Mouse (Mus musculus): ENCODE measurements around the gene Alk. TPM values are rescaled to one million over a fixed set of nuclear protein-coding genes. Genes with fewer than 3 reads are reported as not detected.

The Alk gene
- polyA plus RNA-seq, 1 experiment from 2014 or later, result 4.7 TPM

GRCm38 (mm10) chr17:72600806-72601205, 3.6 kb downstream of the Alk start:
- ATAC-seq, result no peak
- Histone ChIP-seq H3K9ac (replicated peaks; ENCODE audit: low read depth, low read length) (no peak overlapping the region), H3K4me1 (replicated peaks; ENCODE audit: control insufficient read depth, insufficient read depth, low read length) (peaks cover 27% of the 10 kb centered on the region), H3K27me3 (replicated peaks; ENCODE audit: control insufficient read depth, insufficient read depth, low read length) (peaks cover 13% of the 10 kb centered on the region; the same call in 1 of the 2 replicates), H3K4me3 (replicated peaks; ENCODE audit: low read length) (no peak overlapping the region), H3K4me2 (ENCODE audit: low read length) (no peak overlapping the region), H3K36me3 (ENCODE audit: control insufficient read depth, insufficient read depth) (no peaks in the 10 kb centered on the region), H3K9me3 (ENCODE audit: control insufficient read depth, low read length) (no peaks in the 10 kb centered on the region), H3K27ac (ENCODE audit: low read length) (no peak overlapping the region)
- 84% methylated on average over 5 of the region's 5 CpGs for WGBS

- H3K4me3 ChIP-seq (replicated peaks; ENCODE audit: low read length), result no peak overlapping the region
- no peaks in the 10 kb centered on the region for H3K36me3 ChIP-seq (ENCODE audit: control insufficient read depth, insufficient read depth)
- WGBS, result 97% methylated on average over 3 of the region's 3 CpGs
- no peak overlapping the region for H3K27ac ChIP-seq (ENCODE audit: low read length)
- ATAC-seq, result no peak
- no peak overlapping the region for H3K9ac ChIP-seq (replicated peaks; ENCODE audit: low read depth, low read length)
- H3K9me3 ChIP-seq (ENCODE audit: control insufficient read depth, low read length), result no peaks in the 10 kb centered on the region
- no peaks in the 10 kb centered on the region for H3K27me3 ChIP-seq (replicated peaks; ENCODE audit: control insufficient read depth, insufficient read depth, low read length)
- no peaks in the 10 kb centered on the region for H3K4me1 ChIP-seq (replicated peaks; ENCODE audit: control insufficient read depth, insufficient read depth, low read length)
- no peak overlapping the region for H3K4me2 ChIP-seq (ENCODE audit: low read length)
Measured at GRCm38 (mm10) chr17:72587671-72588070, 16.8 kb downstream of the Alk start.

- Histone ChIP-seq H3K9ac (replicated peaks; ENCODE audit: low read depth, low read length) (no peak overlapping the region), H3K4me3 (replicated peaks; ENCODE audit: low read length) (no peak overlapping the region), H3K9me3 (ENCODE audit: control insufficient read depth, low read length) (no peaks in the 10 kb centered on the region), H3K4me2 (ENCODE audit: low read length) (no peak overlapping the region), H3K36me3 (ENCODE audit: control insufficient read depth, insufficient read depth) (no peaks in the 10 kb centered on the region), H3K27ac (ENCODE audit: low read length) (no peak overlapping the region), H3K4me1 (replicated peaks; ENCODE audit: control insufficient read depth, insufficient read depth, low read length) (peaks cover 5% of the 10 kb centered on the region), H3K27me3 (replicated peaks; ENCODE audit: control insufficient read depth, insufficient read depth, low read length) (no peaks in the 10 kb centered on the region)
- 18% methylated on average over 4 of the region's 4 CpGs for WGBS
- ATAC-seq, result peak; percentile 94
Measured at GRCm38 (mm10) chr17:72580142-72580541, 24.3 kb downstream of the Alk start.

DNA sequence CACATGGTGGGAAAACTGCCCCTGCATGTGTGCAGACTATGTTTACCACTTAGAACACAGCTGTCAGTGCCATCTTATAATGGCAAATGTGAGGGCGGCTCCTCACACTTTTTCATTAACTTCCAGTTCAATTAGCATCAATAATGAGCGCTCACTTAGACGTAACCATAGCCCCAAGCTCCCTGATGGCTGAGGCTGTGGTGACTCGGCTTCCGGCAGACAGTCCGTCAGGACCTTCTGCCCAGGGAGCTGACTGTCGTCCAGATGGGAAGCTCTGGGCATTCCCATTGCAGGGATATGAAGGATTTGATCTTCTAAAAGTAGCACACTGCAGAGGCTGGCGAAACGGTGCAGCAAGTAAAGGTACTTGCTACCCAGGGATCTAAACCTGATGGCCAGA, 25.1 kb downstream of the Alk start:
- ATAC-seq, result peak; percentile 43
- no peaks in the 10 kb centered on the region for H3K27me3 ChIP-seq (replicated peaks; ENCODE audit: control insufficient read depth, insufficient read depth, low read length)
- H3K4me1 ChIP-seq (replicated peaks; ENCODE audit: control insufficient read depth, insufficient read depth, low read length), result peaks cover 5% of the 10 kb centered on the region
- no peak overlapping the region for H3K4me3 ChIP-seq (replicated peaks; ENCODE audit: low read length)
- H3K36me3 ChIP-seq (ENCODE audit: control insufficient read depth, insufficient read depth), result no peaks in the 10 kb centered on the region
- WGBS, result 54% methylated on average over 9 of the region's 9 CpGs
- no peak overlapping the region for H3K9ac ChIP-seq (replicated peaks; ENCODE audit: low read depth, low read length)
- no peak overlapping the region for H3K27ac ChIP-seq (ENCODE audit: low read length)
- H3K4me2 ChIP-seq (ENCODE audit: low read length), result no peak overlapping the region
- H3K9me3 ChIP-seq (ENCODE audit: control insufficient read depth, low read length), result no peaks in the 10 kb centered on the region

- no peak overlapping the region for H3K27ac ChIP-seq (ENCODE audit: low read length)
- H3K27me3 ChIP-seq (replicated peaks; ENCODE audit: control insufficient read depth, insufficient read depth, low read length), result no peaks in the 10 kb centered on the region
Measured at GRCm38 (mm10) chr17:72571379-72571778, 33.0 kb downstream of the Alk start.

DNA sequence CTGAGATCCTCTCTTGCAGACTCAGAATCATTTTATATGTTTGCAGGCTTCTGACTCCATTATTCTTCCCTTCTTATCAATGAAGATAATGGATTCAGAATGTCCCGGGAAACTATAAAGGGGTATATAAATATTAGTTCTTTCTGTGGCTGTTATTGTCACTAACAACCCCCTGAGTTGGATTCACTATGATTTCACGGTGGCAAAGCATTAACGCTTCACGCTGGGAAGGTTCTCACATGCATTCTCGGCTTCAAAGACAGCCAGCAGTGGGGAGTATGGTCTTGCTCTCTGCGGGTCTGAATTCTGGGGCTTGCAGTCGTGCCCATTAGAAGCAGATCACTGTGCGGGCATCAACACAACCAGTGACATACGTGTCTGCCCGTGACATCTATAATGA, 34.9 kb downstream of the Alk start:
- H3K27me3 ChIP-seq (replicated peaks; ENCODE audit: control insufficient read depth, insufficient read depth, low read length), result no peaks in the 10 kb centered on the region
- 78% methylated on average over 10 of the region's 10 CpGs for WGBS
- no peak overlapping the region for H3K9ac ChIP-seq (replicated peaks; ENCODE audit: low read depth, low read length)
- H3K36me3 ChIP-seq (ENCODE audit: control insufficient read depth, insufficient read depth), result no peaks in the 10 kb centered on the region
- H3K4me1 ChIP-seq (replicated peaks; ENCODE audit: control insufficient read depth, insufficient read depth, low read length), result peaks cover 4% of the 10 kb centered on the region; the same call in 1 of the 2 replicates
- no peaks in the 10 kb centered on the region for H3K9me3 ChIP-seq (ENCODE audit: control insufficient read depth, low read length)
- no peak overlapping the region for H3K27ac ChIP-seq (ENCODE audit: low read length)
- H3K4me3 ChIP-seq (replicated peaks; ENCODE audit: low read length), result no peak overlapping the region
- no peak for ATAC-seq
- no peak overlapping the region for H3K4me2 ChIP-seq (ENCODE audit: low read length)

More at GRCm38 (mm10) chr17:72571379-72571778, 33.0 kb downstream of the Alk start:
- no peaks in the 10 kb centered on the region for H3K36me3 ChIP-seq (ENCODE audit: control insufficient read depth, insufficient read depth)
- no peak overlapping the region for H3K4me3 ChIP-seq (replicated peaks; ENCODE audit: low read length)
- 11% methylated on average over 2 of the region's 2 CpGs for WGBS
- H3K4me2 ChIP-seq (ENCODE audit: low read length), result no peak overlapping the region
- H3K9me3 ChIP-seq (ENCODE audit: control insufficient read depth, low read length), result no peaks in the 10 kb centered on the region
- peak; percentile 72 for ATAC-seq
- H3K9ac ChIP-seq (replicated peaks; ENCODE audit: low read depth, low read length), result no peak overlapping the region
- H3K4me1 ChIP-seq (replicated peaks; ENCODE audit: control insufficient read depth, insufficient read depth, low read length), result peaks cover 4% of the 10 kb centered on the region; the same call in 1 of the 2 replicates

GRCm38 (mm10) chr17:72563423-72563822, 41.0 kb downstream of the Alk start:
- WGBS, result 62% methylated on average over 5 of the region's 5 CpGs

DNA sequence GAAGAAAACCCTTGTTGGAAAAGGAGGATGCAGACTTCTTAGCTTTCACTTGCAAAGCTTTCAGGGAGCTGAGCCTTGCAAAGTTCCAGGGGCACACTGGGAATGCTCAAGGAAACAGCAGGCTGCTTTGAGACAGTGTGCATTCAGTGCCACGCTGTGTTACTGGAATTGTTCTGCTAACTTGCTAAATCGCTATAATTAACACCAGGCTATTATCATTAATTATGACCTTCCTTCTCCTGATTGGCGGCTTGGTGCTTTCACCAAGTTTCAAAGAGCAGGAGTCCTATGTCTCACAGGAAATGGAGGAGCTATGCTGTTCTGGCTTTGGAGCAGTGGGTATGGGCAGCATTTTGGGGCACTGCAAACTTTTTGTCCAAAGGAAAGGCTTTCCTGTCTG, 43.0 kb downstream of the Alk start:
- Histone ChIP-seq H3K4me2 (ENCODE audit: low read length) (no peak overlapping the region), H3K4me1 (replicated peaks; ENCODE audit: control insufficient read depth, insufficient read depth, low read length) (peaks cover 10% of the 10 kb centered on the region), H3K4me3 (replicated peaks; ENCODE audit: low read length) (no peak overlapping the region), H3K9ac (replicated peaks; ENCODE audit: low read depth, low read length) (no peak overlapping the region), H3K27ac (ENCODE audit: low read length) (no peak overlapping the region), H3K9me3 (ENCODE audit: control insufficient read depth, low read length) (no peaks in the 10 kb centered on the region), H3K27me3 (replicated peaks; ENCODE audit: control insufficient read depth, insufficient read depth, low read length) (no peaks in the 10 kb centered on the region), H3K36me3 (ENCODE audit: control insufficient read depth, insufficient read depth) (no peaks in the 10 kb centered on the region)
- WGBS, result 18% methylated on average over 3 of the region's 3 CpGs
- ATAC-seq, result peak; percentile 90

More at GRCm38 (mm10) chr17:72563423-72563822, 41.0 kb downstream of the Alk start:
- Histone ChIP-seq H3K4me1 (replicated peaks; ENCODE audit: control insufficient read depth, insufficient read depth, low read length) (peaks cover 10% of the 10 kb centered on the region), H3K27ac (ENCODE audit: low read length) (no peak overlapping the region), H3K4me2 (ENCODE audit: low read length) (no peak overlapping the region), H3K36me3 (ENCODE audit: control insufficient read depth, insufficient read depth) (no peaks in the 10 kb centered on the region), H3K4me3 (replicated peaks; ENCODE audit: low read length) (no peak overlapping the region), H3K9ac (replicated peaks; ENCODE audit: low read depth, low read length) (no peak overlapping the region), H3K27me3 (replicated peaks; ENCODE audit: control insufficient read depth, insufficient read depth, low read length) (no peaks in the 10 kb centered on the region), H3K9me3 (ENCODE audit: control insufficient read depth, low read length) (no peaks in the 10 kb centered on the region)
- ATAC-seq, result no peak

- H3K4me3 ChIP-seq (replicated peaks; ENCODE audit: low read length), result no peak overlapping the region
- H3K9ac ChIP-seq (replicated peaks; ENCODE audit: low read depth, low read length), result no peak overlapping the region
Measured at GRCm38 (mm10) chr17:72560771-72561170, 43.7 kb downstream of the Alk start.

More at GRCm38 (mm10) chr17:72560771-72561170, 43.7 kb downstream of the Alk start:
- Histone ChIP-seq H3K4me2 (ENCODE audit: low read length) (no peak overlapping the region), H3K4me1 (replicated peaks; ENCODE audit: control insufficient read depth, insufficient read depth, low read length) (peaks cover 10% of the 10 kb centered on the region), H3K9me3 (ENCODE audit: control insufficient read depth, low read length) (no peaks in the 10 kb centered on the region), H3K36me3 (ENCODE audit: control insufficient read depth, insufficient read depth) (no peaks in the 10 kb centered on the region), H3K27me3 (replicated peaks; ENCODE audit: control insufficient read depth, insufficient read depth, low read length) (no peaks in the 10 kb centered on the region), H3K27ac (ENCODE audit: low read length) (no peak overlapping the region)
- no peak for ATAC-seq
- 75% methylated on average over 1 of the region's 1 CpGs for WGBS

Data from forebrain, embryonic 16.5 days (tissue).